Mouse (Mus musculus) intestine, embryonic 15.5 days (tissue): ENCODE results near the gene Tox2. TPM values are rescaled to one million over a fixed set of nuclear protein-coding genes. Genes with fewer than 3 reads are reported as not detected.

Experiments used
- ATAC-seq: fragments of 200-750 bp; cut with Nextera tagmentation; 2 replicates; pipeline ENCODE4 v1.8.0; 2017; ENCODE audit warnings: moderate TSS enrichment, moderate library complexity
- H3K27ac ChIP-seq: fragments of 300-500 bp; sonication (generic); 2 replicates; pipeline ENCODE4 v1.5.1; 2015; ENCODE audit warnings: mild to moderate bottlenecking, inconsistent platforms
- H3K27me3 ChIP-seq: fragments of 300-500 bp; sonication (generic); replicated peaks from 2 replicates; pipeline ENCODE4 v1.6.1; 2015; ENCODE audit warnings: inconsistent platforms
- H3K36me3 ChIP-seq: fragments of 300-500 bp; sonication (generic); 2 replicates; pipeline ENCODE4 v1.6.1; 2015; ENCODE audit warnings: inconsistent platforms
- H3K4me1 ChIP-seq: fragments of 300-500 bp; sonication (generic); replicated peaks from 2 replicates; pipeline ENCODE4 v1.6.1; 2015; ENCODE audit warnings: inconsistent platforms
- H3K4me2 ChIP-seq: fragments of 300-500 bp; sonication (generic); replicated peaks from 2 replicates; pipeline ENCODE4 v1.6.1; 2015; ENCODE audit warnings: mild to moderate bottlenecking, inconsistent platforms
- H3K4me3 ChIP-seq: fragments of 300-500 bp; sonication (generic); replicated peaks from 2 replicates; pipeline ENCODE4 v1.5.1; 2015; ENCODE audit warnings: inconsistent platforms
- H3K9ac ChIP-seq: fragments of 300-500 bp; sonication (generic); 2 replicates; pipeline ENCODE4 v1.6.1; 2015; ENCODE audit warnings: inconsistent platforms
- H3K9me3 ChIP-seq: fragments of 300-500 bp; sonication (generic); 2 replicates; pipeline ENCODE4 v1.6.1; 2016; ENCODE audit warnings: inconsistent platforms
- WGBS: fragments of 180-500 bp; shearing (Covaris S2); methylation state at CpG from one replicate; pipeline ENCODE4 v1.1.7; 2015; 5-methylcytosine and 5-hydroxymethylcytosine counted together
- polyA plus RNA-seq: library from polyadenylated mRNA; unstranded; fragments of >200 nt; fragmentation: Nextera tagmentation; extraction: Ambion mirVana; gene quantifications from 2 replicates; pipeline ENCODE4 v1.2.1, GENCODE M21; 2015

Tox2 gene
- polyA plus RNA-seq, 1 experiment from 2014 or later, result 6.1 TPM

DNA sequence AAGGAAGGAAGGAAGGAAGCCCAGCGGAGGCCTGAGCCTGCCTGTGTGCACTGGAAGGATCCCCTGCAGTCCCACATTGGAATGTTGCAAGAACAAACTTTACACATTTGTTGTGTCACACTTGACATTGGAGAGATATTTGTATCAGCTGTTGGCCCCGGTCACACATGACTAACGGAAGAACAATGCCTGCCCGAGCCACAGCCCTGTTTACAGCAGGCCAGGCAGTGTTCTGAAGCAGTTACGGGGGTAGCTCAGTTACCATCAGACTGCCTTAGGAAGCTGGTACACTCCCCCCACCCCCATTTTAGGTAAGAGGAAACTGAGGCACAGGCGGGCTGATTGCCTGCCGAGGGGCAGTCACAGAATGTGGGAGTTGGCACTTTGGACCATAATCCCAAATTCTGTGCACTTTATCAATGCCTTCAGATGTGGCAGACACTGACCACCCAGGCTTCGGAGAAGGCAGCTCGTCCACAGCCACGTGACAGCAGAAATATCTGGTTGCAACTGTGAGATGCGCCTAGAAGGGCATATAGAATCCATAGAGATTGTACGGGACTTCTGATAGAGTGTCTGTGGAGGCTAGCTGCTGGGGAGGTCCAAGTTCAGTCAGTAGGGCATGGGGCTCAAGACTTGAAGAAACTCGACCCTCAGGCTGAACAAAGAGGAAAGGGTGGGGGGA, 142.2 kb downstream of the Tox2 start:
- ATAC-seq, result no peak
- H3K4me2 ChIP-seq, result no peak overlapping the region
- no peak overlapping the region for H3K27ac ChIP-seq
- H3K4me1 ChIP-seq, result peaks cover 11% of the 10 kb centered on the region; the same call in 1 of the 2 replicates
- H3K36me3 ChIP-seq, result no peaks in the 10 kb centered on the region
- WGBS, result 64% methylated on average over 13 of the region's 13 CpGs
- H3K9me3 ChIP-seq, result no peaks in the 10 kb centered on the region
- H3K9ac ChIP-seq, result no peak overlapping the region
- no peak overlapping the region for H3K4me3 ChIP-seq
- H3K27me3 ChIP-seq, result peaks cover 5% of the 10 kb centered on the region

DNA sequence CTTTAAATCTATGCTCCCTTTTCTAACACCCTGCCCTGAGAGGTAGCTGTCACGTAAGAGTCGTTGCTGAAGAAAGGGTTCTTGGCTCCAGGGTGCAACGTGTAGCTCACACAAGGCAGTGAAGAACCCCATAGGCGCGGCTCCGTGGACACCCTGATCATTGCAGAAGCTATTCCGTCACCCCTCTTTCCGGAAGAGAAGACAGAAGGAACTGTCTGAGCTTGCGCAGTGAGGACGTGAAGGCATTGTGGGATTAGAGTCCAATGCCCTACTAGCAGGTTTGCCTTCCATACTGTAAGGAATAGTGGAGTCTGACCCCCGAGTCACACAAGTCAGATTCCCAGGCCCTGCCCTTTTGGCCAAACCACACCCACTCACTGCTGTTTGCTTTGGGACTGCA, 143.6 kb downstream of the Tox2 start:
- H3K27ac ChIP-seq, result no peak overlapping the region
- ATAC-seq, result no peak
- H3K4me1 ChIP-seq, result peaks cover 9% of the 10 kb centered on the region; the same call in 1 of the 2 replicates
- no peak overlapping the region for H3K4me3 ChIP-seq
- no peak overlapping the region for H3K4me2 ChIP-seq
- H3K36me3 ChIP-seq, result no peaks in the 10 kb centered on the region
- H3K27me3 ChIP-seq, result no peaks in the 10 kb centered on the region
- WGBS, result 76% methylated on average over 11 of the region's 11 CpGs
- H3K9me3 ChIP-seq, result no peaks in the 10 kb centered on the region
- no peak overlapping the region for H3K9ac ChIP-seq

DNA sequence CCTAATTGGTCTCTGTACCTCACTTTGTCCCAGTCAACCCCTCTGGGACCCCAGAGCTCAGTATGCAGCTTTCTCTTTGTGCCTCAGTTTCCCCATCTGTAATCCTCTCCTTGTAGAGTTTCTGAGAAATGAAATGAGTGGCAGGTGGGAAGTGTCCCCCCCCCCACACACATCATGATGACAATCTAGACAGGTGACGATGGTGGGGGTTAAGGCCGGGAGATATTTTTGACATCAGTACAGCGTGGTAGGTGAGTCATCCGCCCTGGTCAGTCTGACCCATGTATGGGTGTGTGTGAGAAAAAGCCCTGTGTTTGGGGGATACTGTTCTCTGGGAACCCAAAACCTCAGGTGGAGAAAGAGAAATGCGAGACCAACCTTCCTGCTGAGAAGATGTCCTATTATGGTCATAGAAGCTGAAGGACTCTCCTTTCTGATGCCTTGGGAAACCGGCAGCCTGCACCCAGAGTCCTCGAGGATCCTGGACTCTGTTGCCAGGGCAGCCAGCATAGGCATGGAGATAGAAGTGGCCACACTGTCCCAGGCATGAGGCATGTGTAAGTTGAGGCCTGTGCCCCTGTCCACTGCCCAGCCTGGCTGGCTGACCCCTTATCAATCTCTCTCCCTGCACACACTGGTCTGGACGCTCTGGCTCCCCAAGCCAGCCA, 144.7 kb downstream of the Tox2 start:
- Histone ChIP-seq H3K9ac (no peak overlapping the region), H3K27ac (no peak overlapping the region), H3K36me3 (no peaks in the 10 kb centered on the region), H3K4me3 (no peak overlapping the region), H3K4me1 (peaks cover 9% of the 10 kb centered on the region; the same call in 1 of the 2 replicates), H3K27me3 (no peaks in the 10 kb centered on the region), H3K9me3 (no peaks in the 10 kb centered on the region), H3K4me2 (no peak overlapping the region)
- WGBS, result 80% methylated on average over 8 of the region's 8 CpGs
- ATAC-seq, result no peak

DNA sequence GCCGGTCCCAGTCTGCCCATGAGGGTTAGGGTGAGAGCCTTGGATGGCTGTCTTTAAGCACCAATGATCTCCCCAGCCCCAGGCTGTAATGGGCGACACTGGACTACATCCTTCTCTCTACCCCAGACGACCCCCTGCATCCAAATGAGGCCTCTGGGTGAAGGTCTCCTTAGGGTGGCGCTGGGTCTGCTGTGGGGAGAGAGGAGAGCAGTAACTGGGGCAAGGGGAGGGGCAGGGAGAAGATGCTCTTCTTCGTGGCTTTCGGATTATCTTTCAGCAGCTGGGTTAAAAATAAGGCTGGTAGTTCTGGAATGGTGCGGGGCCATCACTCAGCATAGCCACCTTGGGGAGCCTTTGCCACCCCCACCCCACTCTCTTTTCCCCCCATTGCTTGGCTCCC, 145.8 kb downstream of the Tox2 start:
- ATAC-seq, result no peak
- H3K9ac ChIP-seq, result no peak overlapping the region
- peak overlapping the region; percentile 67 for H3K27ac ChIP-seq
- no peaks in the 10 kb centered on the region for H3K36me3 ChIP-seq
- WGBS, result 72% methylated on average over 7 of the region's 7 CpGs
- no peaks in the 10 kb centered on the region for H3K27me3 ChIP-seq
- H3K4me2 ChIP-seq, result no peak overlapping the region
- H3K9me3 ChIP-seq, result no peaks in the 10 kb centered on the region
- peaks cover 12% of the 10 kb centered on the region; the same call in 1 of the 2 replicates for H3K4me1 ChIP-seq
- no peak overlapping the region for H3K4me3 ChIP-seq

DNA sequence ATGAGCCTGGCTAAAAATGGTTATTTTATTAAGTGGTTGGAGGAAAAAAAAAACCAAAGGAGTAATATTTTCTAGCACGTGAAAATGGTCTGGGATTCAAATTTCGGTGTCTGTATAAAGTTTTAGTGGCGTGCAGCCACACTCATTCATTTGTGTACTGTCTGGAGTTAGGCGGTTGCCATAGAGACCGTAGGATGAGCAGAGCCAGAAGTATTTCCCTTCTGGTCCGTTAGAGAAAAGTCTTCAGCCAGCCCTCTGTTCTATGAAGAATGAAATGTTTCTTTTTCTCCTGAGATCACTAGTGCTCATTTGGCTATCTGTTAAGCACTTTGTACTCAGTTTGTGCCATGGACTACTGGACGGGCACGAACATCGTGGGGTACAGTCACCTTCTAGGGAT, 146.5 kb downstream of the Tox2 start:
- H3K9me3 ChIP-seq, result no peaks in the 10 kb centered on the region
- H3K27me3 ChIP-seq, result no peaks in the 10 kb centered on the region
- H3K4me2 ChIP-seq, result no peak overlapping the region
- peak; percentile 71 for ATAC-seq
- H3K4me1 ChIP-seq, result peaks cover 17% of the 10 kb centered on the region; the same call in 1 of the 2 replicates
- no peak overlapping the region for H3K9ac ChIP-seq
- peak overlapping the region; percentile 79 for H3K27ac ChIP-seq
- H3K4me3 ChIP-seq, result no peak overlapping the region
- 39% methylated on average over 9 of the region's 9 CpGs for WGBS
- H3K36me3 ChIP-seq, result no peaks in the 10 kb centered on the region

DNA sequence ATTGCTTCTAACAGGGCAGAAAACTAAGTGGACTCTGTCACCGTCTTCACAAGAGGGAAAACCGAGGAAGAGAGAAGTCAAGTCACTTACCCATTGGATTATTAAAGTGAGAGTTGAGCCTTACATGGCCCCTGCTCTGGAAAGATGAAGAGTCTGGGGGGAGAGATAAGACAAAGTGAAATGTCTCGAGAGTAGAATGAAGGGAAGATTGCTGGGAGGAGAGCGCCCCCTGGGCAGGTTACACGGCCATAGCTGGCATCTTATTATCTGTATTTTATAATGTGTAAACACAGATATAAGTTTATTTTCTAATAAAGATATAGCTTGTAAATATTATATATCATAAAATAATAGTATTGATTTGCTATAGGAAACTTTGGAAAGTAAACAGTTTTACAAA, 147.5 kb downstream of the Tox2 start:
- Histone ChIP-seq H3K9me3 (no peaks in the 10 kb centered on the region), H3K36me3 (no peaks in the 10 kb centered on the region), H3K4me1 (peaks cover 17% of the 10 kb centered on the region; the same call in 1 of the 2 replicates), H3K9ac (no peak overlapping the region), H3K4me3 (no peak overlapping the region), H3K27ac (peak overlapping the region; percentile 79; the same call in 1 of the 2 replicates), H3K27me3 (no peaks in the 10 kb centered on the region), H3K4me2 (no peak overlapping the region)
- ATAC-seq, result no peak
- 52% methylated on average over 5 of the region's 5 CpGs for WGBS

DNA sequence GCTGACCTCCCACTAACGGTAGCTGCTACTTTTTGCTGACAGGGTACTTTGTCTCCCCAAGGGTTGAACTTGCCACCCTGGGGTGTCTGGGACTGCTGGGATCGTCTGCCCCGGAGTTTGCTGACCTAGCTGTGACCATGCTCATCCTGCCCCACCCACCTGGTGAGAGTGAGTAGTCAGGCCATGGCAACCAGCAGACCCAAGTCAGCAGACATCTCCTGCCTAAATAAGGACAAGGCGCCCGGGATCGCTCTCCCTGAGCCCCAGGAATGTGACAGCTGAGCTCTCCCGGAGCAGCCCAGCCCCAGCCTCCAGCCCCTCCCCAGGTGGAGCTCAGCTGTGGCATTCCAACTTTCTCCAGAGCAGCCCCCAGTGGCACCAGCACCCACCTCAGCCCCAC, 150.8 kb downstream of the Tox2 start:
- H3K4me2 ChIP-seq, result no peak overlapping the region
- no peak overlapping the region for H3K4me3 ChIP-seq
- H3K9me3 ChIP-seq, result no peaks in the 10 kb centered on the region
- H3K9ac ChIP-seq, result no peak overlapping the region
- 10% methylated on average over 7 of the region's 7 CpGs for WGBS
- peaks cover 17% of the 10 kb centered on the region; the same call in 1 of the 2 replicates for H3K4me1 ChIP-seq
- ATAC-seq, result peak; percentile 74
- H3K27me3 ChIP-seq, result no peaks in the 10 kb centered on the region
- peak overlapping the region; percentile 74 for H3K27ac ChIP-seq
- H3K36me3 ChIP-seq, result no peaks in the 10 kb centered on the region

DNA sequence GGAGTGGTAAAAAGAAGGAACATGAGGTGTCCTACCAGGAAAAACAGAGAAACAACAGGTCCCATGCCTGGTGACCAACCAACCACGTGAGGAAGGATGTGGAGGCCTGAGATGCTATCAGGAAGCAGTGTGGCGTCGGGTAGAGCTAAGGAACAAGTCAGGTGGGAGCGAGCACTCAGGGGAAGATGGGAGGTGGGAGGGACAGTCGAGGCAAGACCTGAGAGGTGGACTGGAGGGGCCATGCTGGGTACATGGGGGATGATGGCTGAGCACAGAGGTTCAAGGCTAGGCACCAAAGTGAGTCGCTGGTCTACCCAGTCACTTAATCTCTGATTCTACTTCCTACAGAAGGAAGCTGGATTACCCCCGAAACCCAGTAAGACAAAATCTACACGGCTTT, 152.7 kb downstream of the Tox2 start:
- no peak for ATAC-seq

DNA sequence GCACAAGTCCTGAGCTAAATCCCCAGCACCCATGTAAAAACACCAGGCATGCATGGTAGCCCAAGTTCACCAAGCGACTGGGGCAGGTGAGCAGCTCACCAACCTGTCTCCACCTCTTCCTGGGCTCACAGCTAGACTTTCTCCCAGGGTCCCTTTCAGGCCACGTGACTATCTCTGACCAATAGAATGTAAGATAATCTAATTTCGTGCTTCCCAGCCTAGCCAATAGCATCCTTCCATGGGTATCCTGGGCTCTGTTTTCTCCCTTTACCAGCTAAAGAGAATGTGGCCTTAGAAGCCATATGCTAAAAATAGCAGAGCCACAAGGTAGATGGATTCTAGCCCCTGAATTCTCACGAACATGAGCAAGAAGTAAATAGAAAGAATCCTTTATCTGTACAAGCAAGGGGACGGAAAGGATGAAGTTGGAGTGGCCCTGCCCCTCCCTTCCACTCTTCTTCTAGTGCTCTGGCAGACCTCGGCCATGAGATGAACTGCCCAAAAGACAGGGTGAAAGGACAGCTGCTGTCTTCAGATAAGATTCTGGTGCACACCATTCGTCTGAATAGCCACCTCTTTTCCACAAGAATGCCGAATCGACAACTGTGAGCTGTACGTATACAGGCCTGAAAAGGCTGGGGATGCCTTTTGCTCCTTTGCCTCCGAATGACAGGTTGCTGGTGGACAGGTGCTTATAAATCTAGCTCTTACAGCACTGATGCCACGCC, 153.4 kb downstream of the Tox2 start:
- H3K4me2 ChIP-seq, result no peak overlapping the region
- WGBS, result 79% methylated on average over 12 of the region's 12 CpGs
- H3K9ac ChIP-seq, result no peak overlapping the region
- no peaks in the 10 kb centered on the region for H3K9me3 ChIP-seq
- H3K36me3 ChIP-seq, result no peaks in the 10 kb centered on the region
- 0 out of 2 replicates have a peak, but pooled peaks cover 8% of the 10 kb centered on the region for H3K4me1 ChIP-seq
- no peak overlapping the region for H3K4me3 ChIP-seq
- peak; percentile 55; the same call in 1 of the 2 replicates for ATAC-seq
- H3K27ac ChIP-seq, result no peak overlapping the region
- no peaks in the 10 kb centered on the region for H3K27me3 ChIP-seq

More for the DNA sequence above, 152.7 kb downstream of the Tox2 start:
- Histone ChIP-seq H3K4me1 (0 out of 2 replicates have a peak, but pooled peaks cover 8% of the 10 kb centered on the region), H3K9me3 (no peaks in the 10 kb centered on the region), H3K27me3 (no peaks in the 10 kb centered on the region), H3K27ac (no peak overlapping the region), H3K36me3 (no peaks in the 10 kb centered on the region), H3K4me3 (no peak overlapping the region), H3K9ac (no peak overlapping the region), H3K4me2 (no peak overlapping the region)
- WGBS, result 82% methylated on average over 8 of the region's 8 CpGs

DNA sequence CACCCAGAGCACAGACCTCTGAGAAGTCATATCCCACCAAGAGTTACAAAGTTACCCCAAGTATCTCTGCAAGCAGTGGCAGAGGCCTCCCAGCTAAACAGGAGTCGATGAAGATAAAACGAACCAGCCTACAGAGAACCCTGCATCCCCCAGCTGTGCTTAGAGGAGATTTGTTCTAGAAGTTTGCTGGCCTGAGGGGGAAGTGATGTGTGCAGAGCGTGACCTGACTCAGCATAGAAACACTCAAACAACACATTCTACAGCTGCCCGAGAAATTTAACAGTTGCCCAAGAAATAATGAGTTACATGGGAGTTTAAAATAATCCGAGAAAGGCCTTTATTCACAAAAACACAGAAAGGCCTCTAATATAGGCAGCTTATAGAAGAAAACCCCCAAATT, 155.7 kb downstream of the Tox2 start:
- no peak for ATAC-seq
- H3K4me2 ChIP-seq, result no peak overlapping the region

DNA sequence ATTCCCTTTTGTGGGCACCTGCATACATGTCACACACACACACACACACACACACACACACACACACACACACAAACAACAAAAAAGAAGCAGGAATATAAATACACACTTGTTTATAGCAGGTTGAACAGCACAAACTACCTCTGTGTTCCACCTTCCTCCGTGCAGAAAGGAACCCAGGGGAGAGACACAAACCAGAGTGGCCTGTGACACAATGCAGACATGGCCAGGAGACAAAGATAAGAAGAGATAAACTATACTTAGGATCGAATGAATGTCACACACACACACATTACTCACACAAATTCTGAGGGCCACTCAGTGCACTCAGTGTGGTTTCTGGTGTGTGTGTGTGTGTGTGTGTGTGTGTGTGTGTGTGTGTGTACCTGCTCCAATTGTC, 156.3 kb downstream of the Tox2 start:
- H3K9ac ChIP-seq, result no peak overlapping the region
- H3K4me2 ChIP-seq, result no peak overlapping the region
- H3K36me3 ChIP-seq, result no peaks in the 10 kb centered on the region
- WGBS, result 22% methylated on average over 2 of the region's 2 CpGs
- H3K9me3 ChIP-seq, result no peaks in the 10 kb centered on the region
- H3K4me3 ChIP-seq, result no peak overlapping the region
- ATAC-seq, result no peak
- H3K4me1 ChIP-seq, result peaks cover 2% of the 10 kb centered on the region; the same call in 1 of the 2 replicates
- no peaks in the 10 kb centered on the region for H3K27me3 ChIP-seq
- no peak overlapping the region for H3K27ac ChIP-seq

More for the DNA sequence above, 155.7 kb downstream of the Tox2 start:
- Histone ChIP-seq H3K4me3 (no peak overlapping the region), H3K36me3 (no peaks in the 10 kb centered on the region), H3K9me3 (no peaks in the 10 kb centered on the region), H3K4me1 (0 out of 2 replicates have a peak, but pooled peaks cover 6% of the 10 kb centered on the region), H3K27ac (no peak overlapping the region), H3K27me3 (no peaks in the 10 kb centered on the region), H3K9ac (no peak overlapping the region)
- 72% methylated on average over 5 of the region's 5 CpGs for WGBS
